Mouse (Mus musculus): ENCODE data around the gene Agbl3. TPM values are rescaled to one million over a fixed set of nuclear protein-coding genes. Genes with fewer than 3 reads are reported as not detected.

Agbl3 gene
- total RNA-seq, 2 experiments from 2014 or later: 6.9 to 7.5 TPM

GRCm38 (mm10) chr6:34874101-34874921 lies 94.1 kb downstream of the Agbl3 start:
- DNase-seq: peak; percentile 83

DNA sequence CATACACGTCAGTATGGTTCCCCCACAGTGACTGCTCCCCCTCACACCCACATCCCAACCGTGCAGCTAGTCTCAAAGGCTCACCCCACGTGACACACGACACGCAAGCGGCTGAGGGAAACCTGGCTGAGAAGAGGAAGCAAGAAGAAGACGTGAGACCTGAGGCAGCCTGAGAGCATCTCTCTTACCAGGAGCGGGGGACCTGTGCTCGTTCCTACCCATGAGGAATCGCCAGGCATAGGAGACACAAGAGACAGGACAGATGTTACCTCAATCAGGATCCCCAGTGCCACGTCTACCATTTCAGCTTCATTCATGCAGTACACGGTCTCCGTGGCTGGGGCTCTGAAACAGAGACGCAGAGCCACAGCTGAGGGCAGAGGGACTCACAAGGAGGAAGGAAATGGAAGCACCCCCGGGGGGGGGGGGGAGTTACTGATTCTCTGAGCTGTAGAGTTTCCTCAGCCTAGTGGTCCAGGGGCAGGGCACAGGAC lies 95.1 kb downstream of the Agbl3 start:
- peak; percentile 38 for DNase-seq

DNA sequence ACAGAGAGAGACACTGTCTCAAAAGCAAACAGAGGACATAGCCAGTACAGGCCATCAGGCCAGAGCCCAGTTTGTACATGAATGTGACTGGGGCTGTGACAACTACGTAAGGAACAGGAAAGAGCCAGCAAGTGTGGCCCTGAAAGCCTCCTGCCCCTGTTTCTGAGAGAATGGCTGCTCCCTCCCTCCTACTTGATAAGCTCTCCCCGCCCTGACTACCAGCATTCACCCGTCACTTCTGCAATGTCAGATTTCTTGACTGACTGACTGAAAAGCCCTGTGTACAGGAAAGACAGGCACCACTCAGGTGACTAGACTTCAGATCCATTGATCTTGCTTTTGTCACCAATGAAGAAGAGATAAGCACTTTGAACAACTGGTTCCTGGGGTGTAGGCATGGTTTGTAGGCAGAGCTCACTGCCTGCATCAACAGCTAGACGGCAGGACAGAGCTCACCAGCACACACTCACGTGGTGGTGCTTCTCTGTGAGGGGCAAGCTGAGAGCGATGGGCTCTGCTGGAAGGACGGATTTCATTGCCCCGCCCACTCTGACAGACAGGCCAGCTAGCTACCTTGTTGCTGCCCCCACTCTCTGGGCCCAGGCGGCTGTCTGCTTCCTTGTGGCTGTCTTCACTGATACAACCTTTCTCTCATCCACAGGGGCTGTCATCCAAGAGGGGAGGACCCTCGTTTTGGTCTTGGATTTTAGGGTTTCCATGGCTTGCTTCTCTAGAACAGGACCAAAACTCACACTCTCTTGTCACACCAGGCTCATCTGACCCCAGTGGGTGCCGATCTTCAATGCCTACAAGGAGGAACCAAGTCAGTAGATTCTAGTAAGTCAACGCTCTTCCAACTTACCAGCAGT lies 96.0 kb downstream of the Agbl3 start:
- DNase-seq: peak; percentile 40

GRCm38 (mm10) chr6:34876835-34877156 lies 96.6 kb downstream of the Agbl3 start:
- no peak for DNase-seq

DNA sequence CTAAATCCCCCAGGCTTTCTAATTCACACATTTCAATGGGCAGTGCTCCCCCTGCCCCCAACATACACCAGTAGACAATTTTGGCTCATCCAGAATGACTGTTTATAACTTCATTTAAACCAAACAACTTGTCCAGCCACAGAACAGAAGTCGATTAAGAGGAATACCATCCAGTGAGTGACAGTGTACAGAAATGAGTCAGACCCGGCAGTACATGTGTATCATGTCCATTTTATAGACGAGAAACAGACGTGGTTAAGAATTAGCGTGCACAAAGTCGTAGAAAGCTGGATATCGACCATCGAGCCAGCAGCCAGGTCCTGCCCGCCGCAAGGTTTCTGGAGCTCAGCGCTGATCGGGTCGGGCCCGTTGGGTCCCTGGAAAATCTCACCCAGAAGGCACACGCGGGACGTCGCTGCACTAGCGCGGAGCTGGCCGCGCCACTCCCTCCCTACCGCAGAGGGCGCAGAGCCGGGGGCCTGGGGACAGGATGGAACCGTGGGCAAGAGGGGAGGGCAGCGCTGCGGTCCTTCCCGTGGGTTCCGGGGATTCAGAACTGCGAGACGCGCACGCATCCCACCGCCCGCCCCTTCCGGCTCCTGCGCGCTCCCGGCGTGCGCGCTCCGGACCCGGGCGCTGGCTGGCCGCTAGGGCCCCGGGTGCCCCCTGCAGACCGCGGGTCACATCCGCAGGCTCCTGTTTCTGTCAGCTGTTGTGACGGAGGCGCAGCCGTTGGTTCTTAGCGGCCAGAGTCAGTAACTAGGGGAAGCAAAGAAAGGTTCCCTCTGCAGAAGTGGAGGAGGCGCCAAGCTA lies 97.5 kb downstream of the Agbl3 start, which contains the start of gene Cyren:
TSS of gene Cyren (minus strand) at position 552 of the 813 bp plus-strand sequence.
- DNase-seq: peak; percentile 95

DNA sequence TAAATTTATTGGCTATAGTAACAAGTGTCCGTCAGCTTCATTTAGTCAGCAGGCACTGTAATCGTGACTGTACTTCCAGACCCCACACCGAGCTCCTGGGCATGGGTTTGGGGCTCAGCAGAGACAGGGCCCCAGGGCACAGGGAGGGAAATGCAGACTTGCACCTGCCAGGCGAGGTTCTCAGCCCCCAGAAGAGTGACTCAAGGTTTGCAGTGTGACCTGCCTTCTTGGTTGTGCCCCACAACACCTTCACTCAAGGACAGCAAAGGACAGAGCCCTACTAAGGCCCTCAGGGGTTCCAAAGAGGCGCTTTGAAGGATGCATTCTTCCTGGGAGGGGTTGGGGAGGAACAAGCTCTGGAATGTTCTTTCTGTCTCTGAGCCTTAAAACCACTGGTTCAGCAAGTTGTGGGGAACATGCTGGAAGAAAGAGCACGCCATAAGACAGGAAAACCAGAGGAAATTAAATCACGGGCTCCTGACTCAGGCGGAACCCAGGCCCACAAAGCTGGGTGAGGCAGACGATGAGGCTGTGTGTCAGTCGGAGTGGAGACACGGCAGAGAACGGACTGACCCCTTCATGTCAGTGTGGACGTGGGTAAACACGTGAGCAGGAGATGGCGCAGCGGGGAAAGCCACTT lies 99.0 kb downstream of the Agbl3 start:
- DNase-seq: no peak

DNA sequence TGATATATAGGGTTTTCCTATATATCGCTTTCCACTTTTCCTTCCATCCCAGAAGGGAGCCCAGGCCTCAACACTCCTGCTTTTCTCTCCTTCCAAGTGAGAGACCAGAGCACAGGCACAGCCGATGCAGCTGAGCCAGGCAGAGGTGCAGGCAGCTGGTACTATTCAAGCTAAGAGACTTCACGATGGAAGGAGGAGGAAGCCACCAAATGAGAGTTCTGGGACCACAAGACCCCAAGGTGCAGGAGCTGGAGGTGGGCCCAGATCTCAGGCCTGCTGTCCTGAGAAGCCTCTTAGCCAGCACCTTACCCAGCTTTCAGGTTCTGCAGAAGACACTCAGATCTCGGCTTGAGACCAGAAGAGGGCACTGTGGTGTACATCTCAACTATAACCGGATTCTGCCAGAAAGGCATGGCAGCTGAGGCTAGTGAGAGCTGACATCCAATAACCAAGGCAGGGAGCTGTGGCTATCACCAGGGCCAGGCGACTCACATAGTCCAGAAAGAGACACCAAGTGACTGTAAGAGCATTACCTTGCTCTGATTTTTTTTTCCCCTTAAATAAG lies 99.8 kb downstream of the Agbl3 start:
- DNase-seq: peak; percentile 55

DNA sequence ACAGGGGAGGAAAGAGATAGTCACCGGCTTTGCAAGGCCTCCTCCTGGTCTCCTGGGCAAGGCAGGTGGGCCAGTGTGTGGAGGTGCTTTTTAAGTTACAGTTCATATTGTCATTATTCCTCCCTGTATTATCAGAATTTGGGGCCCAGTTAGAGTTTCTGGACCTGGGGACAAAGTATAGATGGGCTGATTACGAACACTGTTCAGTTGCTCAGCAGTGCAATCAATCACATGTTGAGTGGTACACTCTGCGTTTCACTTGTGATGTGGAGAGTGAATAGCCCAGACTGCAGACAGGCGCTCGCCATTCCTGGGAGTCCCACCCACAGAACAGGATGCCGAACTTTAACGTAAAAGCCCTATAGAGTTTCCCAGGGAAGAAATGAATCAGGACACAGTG lies 104.5 kb downstream of the Agbl3 start:
- no peak for DNase-seq

- DNase-seq: no peak
These were observed 107.1 kb downstream of the Agbl3 start for GRCm38 (mm10) chr6:34887131-34887850.

DNA sequence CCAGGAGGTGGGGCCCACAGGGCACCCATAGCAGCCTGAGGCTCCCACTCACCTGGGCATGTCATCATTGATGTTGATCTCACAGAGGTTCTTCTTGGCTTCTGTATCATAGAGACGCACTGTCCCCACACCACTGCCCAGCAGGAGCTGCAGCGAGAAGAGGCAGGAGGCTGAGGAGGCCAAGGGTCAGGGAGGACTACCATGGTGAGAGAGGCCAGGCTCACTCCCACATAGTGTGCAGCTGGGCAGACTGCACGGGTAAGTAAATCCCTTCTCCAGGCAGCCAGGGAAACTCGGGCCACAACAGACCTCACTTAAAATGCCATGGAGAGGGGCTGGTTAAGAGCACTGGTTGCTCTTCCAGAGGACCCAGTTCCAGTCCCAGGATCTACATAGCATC lies 109.0 kb downstream of the Agbl3 start:
- no peak for DNase-seq

- DNase-seq: no peak
These were observed 115.3 kb downstream of the Agbl3 start for GRCm38 (mm10) chr6:34895569-34895968.

DNA sequence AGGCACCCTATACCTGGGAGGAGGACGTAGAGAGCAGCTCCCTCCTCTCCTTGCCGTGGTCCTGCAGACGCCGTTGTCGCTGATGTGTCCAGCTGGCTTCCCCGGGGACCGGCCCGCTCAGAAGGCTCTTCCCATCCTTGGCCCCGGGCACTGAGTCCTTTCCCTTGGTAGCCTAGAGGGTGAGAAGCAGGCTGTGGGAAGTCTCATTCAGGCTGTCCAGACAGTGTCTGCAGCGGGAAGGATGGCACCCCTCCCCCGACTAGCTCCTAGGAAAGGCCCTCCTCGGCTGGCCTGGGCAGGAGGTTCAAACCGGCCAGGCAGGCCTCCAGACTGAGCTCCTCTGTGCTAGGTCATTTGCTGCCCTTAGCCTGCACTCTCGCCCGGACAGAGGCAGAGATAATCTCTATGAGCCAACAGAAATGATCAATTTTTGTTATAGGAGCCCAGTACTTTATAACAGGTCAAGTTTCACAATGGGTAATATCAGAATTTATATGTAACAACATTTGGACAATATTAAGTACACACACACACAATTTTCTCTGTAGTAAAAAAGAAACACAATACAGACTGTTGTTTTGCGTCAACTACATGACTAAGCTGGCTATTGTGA lies 116.0 kb downstream of the Agbl3 start:
- no peak for DNase-seq

DNA sequence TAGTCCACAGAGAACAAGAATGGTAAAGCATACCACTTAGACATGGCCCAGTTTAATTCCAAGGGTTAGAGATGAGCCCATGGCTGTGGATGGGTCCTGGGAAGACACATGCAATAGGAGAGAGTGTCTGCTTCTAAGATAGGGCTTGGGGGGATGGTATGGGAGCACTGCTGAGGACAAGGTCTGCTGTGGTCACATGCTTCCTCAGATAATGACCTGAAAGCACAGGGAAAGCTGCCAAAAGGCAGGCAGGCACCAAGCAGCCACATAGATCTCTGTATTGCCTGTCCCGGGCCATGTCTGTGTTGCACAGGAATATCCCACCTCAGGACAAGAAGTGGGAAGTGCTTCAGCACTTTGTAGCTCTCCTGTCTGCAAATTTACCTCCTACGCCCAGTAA lies 118.9 kb downstream of the Agbl3 start:
- DNase-seq: no peak

GRCm38 (mm10) chr6:34900990-34901389 lies 120.8 kb downstream of the Agbl3 start:
- DNase-seq: no peak

- no peak for DNase-seq
These were observed 121.7 kb downstream of the Agbl3 start for GRCm38 (mm10) chr6:34901911-34902444.

- no peak for DNase-seq
These were observed 122.3 kb downstream of the Agbl3 start for GRCm38 (mm10) chr6:34902578-34902977.

- no peak for DNase-seq
These were observed 123.2 kb downstream of the Agbl3 start for GRCm38 (mm10) chr6:34903441-34903840.

GRCm38 (mm10) chr6:34903851-34904250 lies 123.6 kb downstream of the Agbl3 start:
- no peak for DNase-seq

DNA sequence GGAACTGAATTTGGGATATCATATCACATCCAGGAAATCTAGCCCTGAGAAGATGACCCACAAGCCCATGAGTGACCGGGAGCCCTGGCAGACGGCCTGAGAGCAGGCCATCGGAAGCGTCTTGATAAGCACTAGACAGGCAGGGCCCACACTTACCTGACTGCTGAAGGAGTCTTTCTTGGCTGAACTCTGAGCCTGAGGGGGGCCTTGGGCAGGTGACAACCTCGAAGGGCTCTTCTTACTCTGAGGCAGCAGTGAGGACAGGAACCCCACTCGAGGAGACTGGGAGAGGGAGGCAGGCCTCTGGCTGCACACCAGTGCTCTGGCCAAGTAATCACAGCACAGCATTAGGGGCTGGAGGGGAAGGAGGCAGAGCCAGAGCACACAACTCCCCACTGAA lies 124.1 kb downstream of the Agbl3 start:
- no peak for DNase-seq

GRCm38 (mm10) chr6:34906125-34906524 lies 125.9 kb downstream of the Agbl3 start:
- no peak for DNase-seq
